Mouse (Mus musculus): ENCODE measurements around the gene Fli1. TPM values are rescaled to one million over a fixed set of nuclear protein-coding genes. Genes with fewer than 3 reads are reported as not detected.

Gene Fli1
- 100 to 1,000 TPM; 107 to 119 TPM for total RNA-seq (2023)

GRCm38 (mm10) chr9:32542212-32543039 is at the start of gene Fli1:
TSS of gene Fli1 (minus strand) at chr9:32542861.

Other genes starting within 250 kb of the Fli1 start
- gene Kcnj5, start 198.5 kb downstream of the Fli1 start, total RNA-seq (2023): under 1 TPM; 0.37 to 0.38 TPM
- gene Kcnj1, start 170.4 kb downstream of the Fli1 start, total RNA-seq (2023): not detected
- gene Ets1, start 93.4 kb upstream of the Fli1 start, total RNA-seq (2023): 10 to 100 TPM; 66.6 to 71.2 TPM